Mouse (Mus musculus): ENCODE measurements around the gene Map4k3.

- no peak for TF ChIP-seq POLR2A (IDR thresholded peaks at IDR 0.05; ENCODE audit: extremely low read depth, insufficient read depth, low read length)
- TF ChIP-seq CTCF (IDR thresholded peaks at IDR 0.05; ENCODE audit: low read depth, low read length): no peak
These were observed 34.6 kb downstream of the Map4k3 start for GRCm38 (mm10) chr17:80693707-80694106.

All from liver, adult 2 months (tissue).